Mouse (Mus musculus) hindlimb bud, embryonic 11.5 days (tissue): Measurements from ENCODE around the gene Pet117.

Experiments
- DNase-seq: peaks from one replicate; pipeline ENCODE4 v3.0.0-alpha.2; 2012; ENCODE audit warnings: low read depth, low spot score; ENCODE audit errors: extremely low spot score

The Pet117 gene

GRCm38 (mm10) chr2:144381741-144382140 is 12.9 kb downstream of the Pet117 start:
- no peak for DNase-seq

DNA sequence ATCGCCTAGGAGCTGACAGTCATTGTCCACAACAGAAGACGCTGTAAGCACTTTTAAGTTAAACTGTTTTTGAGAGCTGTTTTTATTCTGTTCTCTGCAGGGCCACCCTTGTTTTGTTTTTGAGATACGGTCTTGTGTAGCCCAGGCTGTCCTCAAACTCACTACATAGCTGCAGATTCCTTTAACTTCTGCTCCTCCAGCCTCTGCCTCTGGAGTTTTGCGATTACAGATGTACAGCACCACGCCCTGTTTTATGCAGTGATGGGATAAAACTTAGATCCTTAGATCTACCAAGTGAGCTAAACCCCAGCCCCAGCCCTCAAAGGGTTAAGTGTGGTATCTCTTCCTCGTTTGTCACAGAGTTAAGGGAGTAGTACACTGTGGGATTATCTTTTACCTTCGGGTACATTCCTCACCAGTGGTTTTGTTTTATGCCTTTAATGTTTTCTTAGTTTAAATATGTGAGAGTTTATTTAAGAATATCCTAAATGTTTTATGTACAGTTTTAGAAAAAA is 13.9 kb downstream of the Pet117 start:
- no peak for DNase-seq

GRCm38 (mm10) chr2:144386296-144386695 is 17.5 kb downstream of the Pet117 start:
- DNase-seq = no peak

DNA sequence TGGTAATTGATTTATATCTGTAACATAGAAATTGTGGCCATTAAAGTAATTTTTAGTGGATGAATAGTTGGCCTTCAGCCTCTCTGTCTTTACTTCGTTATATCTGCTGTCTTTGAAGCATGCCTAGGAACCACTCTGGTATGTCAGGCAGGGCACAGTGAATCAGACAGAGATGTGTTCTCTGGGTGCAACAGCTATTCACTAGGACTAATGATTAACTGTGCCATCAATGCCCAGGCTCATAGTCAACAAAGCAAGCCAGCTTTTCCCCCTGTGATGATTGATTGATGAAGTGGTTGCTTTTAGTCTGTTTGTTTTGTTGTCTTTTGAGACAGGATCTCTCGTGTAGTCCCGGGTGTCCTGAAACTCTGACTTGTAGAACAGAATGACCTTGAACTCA is 19.6 kb downstream of the Pet117 start:
- DNase-seq = no peak

DNA sequence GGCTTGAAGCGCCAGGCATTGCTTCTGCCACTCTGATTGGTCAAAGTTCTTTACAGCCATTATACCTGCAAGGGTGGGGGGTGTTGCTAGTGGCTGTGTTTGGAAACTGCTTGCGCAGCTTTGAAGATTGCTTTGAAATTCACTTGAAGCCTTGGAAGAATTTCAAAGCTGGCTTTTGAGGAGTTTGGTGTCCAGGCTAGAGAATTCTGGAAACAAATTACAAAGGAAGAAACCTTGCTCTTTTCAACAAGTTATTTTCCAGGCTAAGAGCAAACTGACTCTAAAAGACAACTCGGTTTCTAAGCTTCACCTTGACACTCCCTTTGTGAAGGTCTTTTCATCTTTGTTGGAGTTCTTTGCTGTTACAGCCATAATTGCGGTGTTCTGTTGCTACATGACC is 30.7 kb downstream of the Pet117 start:
- no peak for DNase-seq

- no peak for DNase-seq
Observed at GRCm38 (mm10) chr2:144400659-144401058, 31.9 kb downstream of the Pet117 start.

DNA sequence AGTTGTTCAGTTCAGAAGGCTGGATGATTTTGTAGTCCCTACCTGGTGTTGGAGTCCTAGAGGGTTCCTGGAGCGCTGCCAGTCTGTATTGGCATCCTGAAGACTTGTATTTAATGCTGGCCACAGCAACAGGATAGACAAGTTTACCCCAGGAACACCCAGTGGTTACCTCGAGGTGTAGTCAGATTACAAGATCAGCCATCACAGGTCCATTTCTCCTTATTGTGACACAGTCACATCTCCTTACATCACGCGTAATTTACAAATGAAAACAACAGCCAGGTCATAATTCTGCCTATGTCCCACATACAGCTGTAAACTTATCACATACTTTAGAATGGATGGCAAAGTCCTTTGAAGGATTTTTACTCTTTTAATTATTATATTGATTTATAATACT is 40.2 kb downstream of the Pet117 start:
- DNase-seq = no peak

DNA sequence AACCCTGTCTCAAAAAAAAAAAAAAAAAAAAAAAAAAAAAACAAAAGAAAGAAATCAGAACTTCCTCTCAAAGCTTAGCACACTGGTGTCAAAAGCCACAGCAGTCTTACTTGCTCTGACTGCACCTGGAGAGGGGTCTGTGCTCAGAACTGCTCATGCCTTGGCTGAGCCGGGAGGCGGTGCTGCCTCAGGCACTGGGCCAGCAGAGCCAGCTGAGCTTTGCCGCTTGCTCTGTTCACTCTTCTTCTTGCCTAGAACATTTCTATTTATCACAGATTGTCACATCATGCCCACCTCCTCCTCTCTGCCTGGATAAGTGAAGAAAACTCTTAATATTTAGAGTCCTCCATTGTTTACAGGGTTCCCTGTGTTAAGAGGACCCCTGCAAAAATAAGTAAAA is 41.8 kb downstream of the Pet117 start:
- no peak for DNase-seq

DNA sequence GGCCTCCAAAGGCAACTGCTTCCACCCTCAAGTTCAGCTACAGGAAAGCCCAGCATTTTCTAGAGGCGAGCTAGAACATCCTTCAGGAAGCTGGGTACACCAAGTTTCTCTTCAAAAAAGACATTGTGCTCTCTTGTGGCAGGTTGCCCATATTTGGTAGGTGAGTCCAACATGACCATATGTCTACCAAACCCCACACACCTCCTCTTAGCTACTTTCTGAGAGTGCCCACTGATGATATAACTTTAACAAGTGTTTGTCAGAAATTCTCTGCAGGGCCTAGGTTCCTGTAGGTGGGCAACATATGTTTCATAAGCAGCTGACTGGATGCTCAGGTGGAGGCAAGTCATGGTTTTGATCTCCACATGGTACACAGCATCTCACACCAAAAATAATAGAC is 45.9 kb downstream of the Pet117 start:
- DNase-seq = no peak

DNA sequence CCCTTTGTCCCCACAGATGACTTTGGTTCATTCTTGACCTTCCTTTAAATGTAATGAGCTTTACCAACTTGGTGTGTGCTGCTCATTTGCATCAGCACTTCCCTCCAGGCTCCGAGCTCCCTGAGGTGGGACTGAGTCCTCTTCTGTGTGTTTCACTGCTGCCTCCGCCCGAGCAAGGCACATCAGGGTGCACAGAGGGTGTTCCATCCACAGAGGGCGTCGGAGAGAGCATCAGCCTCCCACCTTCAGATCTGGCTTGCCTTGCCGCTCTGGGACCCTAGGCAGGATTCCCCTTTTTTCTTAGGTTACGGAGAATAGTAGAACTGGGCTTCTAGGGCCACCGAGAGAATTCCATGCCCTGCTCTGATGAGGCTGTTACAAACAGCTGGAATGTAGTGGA is 48.1 kb downstream of the Pet117 start:
- no peak for DNase-seq

GRCm38 (mm10) chr2:144418062-144418461 is 49.3 kb downstream of the Pet117 start:
- DNase-seq = no peak

DNA sequence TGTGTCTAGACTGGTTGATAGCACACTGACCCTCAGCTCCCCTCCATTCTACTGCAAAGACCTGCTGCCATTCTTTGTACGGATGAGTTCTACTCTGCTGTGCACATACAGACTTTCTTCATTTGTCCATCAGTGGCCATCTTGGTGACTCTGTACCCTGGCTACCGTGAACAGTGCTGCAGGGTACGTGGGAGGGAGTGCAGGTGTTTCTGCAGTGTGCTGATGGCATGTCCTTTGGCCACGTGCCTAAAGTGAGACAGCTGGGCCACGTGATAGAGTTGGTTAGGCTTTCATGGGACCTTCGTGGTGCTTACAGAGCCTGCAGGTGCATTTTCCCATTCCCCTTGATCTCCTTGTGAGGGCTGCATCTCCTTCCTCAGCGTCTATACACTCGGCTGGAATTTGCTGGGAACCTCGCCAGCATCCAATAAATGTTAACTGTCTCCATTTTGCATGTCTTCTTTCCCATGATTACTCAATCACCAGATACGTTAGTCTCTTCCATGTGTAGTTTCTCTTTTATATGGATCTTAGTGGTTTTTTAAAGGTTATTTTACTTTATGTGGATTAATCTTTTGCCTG is 53.4 kb downstream of the Pet117 start:
- DNase-seq = no peak
